Mouse (Mus musculus): ENCODE results near the gene Tbl1xr1.

- TF ChIP-seq E2F4 (IDR thresholded peaks at IDR 0.05; ENCODE audit: insufficient read depth), result no peak
- TF ChIP-seq CEBPB (IDR thresholded peaks at IDR 0.05; ENCODE audit: insufficient read depth, poor library complexity, severe bottlenecking), result peak; percentile 78
Observed at GRCm38 (mm10) chr3:22141984-22142719, 65.7 kb downstream of the Tbl1xr1 start.

Measured in myocyte (in vitro differentiated cells).